Mouse (Mus musculus) left cerebral cortex, adult 11 months (tissue): ENCODE results near the gene Gm17334.
"Not testable (repeated sequence)": the region's sequence is repeated elsewhere in the genome, so short reads cannot be mapped to it uniquely, and the experiment has no call there.

ENCODE experiments used
- DNase-seq: peaks from one replicate; pipeline ENCODE4 v3.0.0; 2022; ENCODE audit warnings: low spot score

Gm17334 gene

GRCm38 (mm10) chr11:53770125-53770791, 2.7 kb downstream of the Gm17334 start:
- no peak for DNase-seq

DNA sequence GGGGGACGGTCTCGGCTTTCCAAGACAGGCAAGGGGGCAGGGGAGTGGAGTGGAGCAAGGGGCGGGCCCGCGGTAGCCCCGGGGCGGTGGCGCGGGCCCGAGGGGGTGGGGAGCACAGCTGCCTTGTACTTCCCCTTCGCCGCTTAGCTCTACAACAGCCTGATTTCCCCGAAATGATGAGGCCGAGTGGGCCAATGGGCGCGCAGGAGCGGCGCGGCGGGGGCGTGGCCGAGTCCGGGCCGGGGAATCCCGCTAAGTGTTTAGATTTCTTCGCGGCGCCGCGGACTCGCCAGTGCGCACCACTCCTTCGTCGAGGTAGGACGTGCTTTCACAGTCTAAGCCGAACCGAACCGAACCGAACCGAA, 3.2 kb downstream of the Gm17334 start, which contains the start of gene Irf1:
TSS of gene Irf1 (plus strand) at position 255 of the 365 bp plus-strand sequence.
- DNase-seq = peak; percentile 75

DNA sequence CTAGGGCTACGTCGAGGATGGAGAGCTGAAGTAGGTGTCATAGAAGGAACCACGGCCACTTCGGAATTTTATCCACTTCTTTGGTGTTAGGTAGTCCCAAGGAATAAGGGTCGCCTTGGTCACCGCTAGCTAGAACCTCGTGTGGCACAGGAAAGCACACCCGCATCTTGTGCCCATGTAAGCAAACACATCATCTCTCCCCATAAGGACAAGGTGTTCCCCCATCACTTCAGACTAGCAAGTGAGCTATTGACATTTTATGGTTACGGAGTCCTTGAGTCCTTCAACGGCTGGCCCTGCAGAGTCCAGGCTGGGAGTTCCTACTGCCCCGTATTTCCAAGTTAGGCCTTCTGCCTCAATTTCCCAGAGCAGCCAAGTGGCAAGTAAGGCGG, 3.8 kb downstream of the Gm17334 start:
- no peak for DNase-seq

DNA sequence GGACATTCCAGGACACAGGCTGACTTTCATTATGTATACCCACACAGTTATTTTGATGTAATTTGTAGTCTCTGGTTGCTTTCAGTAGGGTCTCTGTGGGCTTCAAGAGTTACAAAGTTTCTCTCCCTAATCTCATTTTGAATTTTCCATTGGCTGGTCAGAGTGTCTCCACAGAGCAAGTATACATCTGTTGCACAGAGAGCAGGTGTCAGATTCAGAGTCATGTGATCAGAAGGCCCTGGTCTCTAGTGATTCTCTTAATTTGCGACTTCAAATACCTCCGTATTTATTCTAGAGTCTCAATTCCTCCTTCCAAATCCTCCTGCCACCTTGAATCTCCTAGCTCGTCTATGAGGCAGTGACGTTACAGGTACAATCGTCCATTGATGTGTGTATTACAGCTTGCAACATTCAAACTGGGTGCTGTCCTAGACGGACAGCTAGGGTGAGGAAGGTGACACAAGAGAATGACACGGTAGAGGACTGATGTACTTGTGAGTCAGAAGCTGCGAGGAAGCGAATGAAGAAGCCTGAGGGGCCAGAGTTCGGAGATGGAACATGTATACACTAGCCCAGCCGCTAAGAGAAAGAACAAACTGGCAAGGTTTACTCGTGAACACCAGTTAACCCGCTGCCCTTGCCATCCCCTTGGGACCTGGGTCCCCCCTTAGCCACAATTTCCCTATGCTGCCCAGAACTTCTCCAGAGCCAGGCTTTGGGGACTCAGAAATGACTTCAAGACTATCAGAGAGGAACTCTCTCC, 4.4 kb downstream of the Gm17334 start:
- no peak for DNase-seq

DNA sequence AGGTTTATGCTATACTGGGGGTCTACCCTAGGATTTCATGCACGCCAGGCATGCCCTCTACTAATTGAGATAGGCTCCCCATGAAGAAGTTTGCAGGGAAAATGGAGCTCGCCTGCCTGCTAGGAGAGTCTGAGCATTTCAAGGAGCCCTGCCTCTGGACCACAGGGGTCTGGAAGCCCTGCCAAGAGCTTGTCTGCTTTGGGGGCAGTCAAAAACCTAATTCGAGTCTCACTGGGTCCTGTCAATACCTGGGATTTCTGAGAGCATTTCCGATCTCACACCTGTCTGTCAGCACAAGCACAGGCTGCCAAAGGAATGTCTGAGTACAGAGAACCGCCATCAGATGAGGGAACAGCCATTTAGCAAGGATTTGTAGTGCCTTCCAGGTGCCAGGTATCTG, 8.4 kb downstream of the Gm17334 start:
- DNase-seq = no peak

DNA sequence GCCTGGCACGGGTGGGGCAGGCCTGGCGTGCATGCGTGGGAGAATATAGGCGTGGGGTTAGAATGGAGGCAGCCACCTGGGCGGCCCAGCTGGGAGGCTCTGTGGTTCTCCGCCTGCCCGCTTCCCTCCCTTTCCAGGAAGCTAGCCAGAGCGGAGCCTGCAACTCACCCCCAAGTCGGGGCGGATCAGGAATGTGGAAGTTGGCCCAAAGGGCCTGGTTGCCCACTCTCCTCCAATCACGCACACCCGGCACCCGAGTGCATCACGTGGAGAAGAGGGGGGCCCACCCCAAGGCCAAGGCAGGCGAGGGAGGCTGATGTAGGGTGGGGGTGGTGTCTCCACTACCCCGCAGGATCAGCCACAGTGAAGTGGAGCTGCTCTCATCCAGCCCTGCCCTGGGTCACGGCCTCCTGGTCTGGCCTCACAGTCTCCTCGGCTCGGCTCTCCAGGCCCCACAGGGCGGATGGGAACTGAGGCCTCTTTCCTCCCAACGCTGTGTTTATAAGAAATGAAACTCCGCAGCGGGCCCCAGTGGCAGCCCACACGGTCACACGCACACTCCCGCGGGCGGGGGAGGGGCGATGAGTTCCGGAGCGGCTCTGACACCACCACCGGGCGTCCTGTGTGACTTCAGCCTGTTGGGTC, 9.4 kb downstream of the Gm17334 start:
- peak; percentile 75 for DNase-seq

DNA sequence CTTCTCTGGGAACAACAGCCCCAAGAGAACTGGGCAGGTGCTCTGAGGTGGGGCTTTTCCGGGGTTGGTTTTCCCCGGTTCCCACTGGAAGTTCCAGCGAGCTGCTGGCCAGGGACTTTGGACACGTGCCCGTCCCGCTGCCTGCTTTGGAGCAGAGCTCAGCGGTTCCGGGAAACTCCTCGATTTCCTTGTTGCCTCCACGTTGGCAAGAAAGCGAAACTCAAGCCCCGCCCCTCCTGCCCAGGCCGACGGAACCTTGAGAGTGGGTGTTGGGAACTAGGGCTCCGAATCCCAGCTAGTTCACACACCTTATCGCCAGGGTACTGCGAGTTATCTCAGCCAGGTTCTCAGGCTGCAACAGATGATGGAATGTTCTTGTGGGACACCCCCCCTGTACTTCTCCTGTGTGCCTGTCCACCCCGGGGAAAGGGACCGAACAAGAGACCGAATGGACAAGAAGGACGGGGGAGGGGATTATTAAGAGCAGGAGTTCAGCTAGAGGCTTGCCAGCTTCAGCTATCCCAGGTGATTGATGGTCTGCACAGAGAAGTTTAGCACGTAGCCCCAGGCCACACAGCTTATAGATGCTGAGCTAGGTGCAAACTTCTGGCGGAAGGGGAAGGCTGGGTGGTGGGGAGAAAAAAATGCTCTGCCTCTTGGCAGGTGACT, 10.0 kb downstream of the Gm17334 start:
- DNase-seq = no peak

GRCm38 (mm10) chr11:53762426-53762825, 10.6 kb downstream of the Gm17334 start:
- DNase-seq = no peak

DNA sequence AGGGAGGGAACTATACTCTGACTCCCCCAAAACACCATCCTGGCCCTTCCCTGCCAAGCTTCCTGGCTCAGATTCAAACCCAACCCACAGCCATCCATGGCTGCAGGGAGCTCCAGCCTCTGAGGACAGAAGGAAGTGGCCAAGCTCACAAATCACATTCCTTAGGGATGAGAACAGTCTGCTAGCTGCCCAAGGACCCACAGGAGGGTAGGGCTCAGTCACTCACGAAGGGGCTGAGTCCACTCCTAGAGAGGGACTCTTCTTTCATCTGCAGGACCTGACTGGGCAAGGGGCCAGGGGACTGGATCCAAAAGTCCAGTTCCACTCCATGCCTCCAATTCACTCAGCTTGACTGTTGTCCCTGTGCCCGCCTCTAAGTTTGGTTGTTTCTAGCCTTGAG, 11.2 kb downstream of the Gm17334 start:
- DNase-seq = no peak

DNA sequence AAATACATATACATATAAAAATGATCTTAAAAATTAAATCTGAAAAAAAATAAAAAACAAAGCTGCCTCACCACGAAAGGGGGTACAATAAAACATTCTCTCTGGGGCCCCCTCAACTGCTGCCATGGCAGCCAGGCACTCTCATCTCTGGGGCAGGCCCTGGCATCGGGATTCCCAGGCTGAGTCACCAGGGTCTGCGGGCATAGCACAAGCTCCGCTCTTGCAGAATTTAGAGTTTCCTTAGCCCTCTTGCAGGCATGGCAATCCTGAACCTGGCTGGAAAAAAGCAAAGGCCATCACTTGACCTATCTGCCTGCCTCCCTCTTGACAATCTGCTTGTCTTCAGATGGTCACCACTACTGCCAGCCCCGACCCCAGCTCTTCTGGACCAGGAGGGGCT, 11.7 kb downstream of the Gm17334 start:
- no peak for DNase-seq

DNA sequence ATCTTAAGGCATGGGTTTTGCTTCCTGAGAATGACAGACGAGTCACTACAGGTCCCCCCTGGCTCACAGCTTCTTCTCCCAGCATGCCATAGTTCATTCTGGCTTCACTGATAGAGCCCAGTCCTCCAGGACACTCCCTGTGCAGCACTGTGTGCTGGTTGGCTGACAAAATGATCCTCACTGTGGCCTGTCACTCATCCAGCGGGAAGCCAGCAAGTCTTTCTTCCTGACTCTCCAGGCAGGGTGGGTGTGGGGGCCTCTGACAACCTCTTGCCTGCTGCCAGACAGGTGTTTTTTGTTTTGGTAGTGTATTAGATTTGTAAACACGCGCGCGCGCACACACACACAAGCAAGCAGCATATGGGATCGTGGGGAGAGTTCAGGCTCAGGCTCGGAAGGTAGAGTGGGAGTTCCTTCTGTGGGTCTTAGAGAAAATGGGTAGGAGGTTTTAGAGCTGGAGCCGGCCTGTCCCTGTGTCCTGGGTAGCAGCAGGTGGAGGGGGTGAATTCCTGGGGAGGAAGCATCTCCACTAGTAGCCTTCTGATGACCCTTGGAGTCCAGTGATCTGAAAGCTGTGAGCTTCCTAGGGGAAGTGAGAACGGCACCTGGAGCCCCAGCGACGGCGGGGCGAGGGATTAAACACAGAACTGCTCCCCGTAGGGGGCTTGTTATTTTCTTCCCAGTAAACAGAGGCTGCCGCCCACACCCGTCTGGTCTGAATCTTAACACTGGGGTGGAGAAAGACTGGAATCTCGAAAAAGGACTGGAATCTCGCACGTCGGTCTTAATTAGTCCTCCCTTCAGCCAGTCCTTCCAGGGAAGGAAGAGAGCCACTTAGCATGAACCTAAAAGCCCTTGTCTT, 13.2 kb downstream of the Gm17334 start:
- DNase-seq = no peak

GRCm38 (mm10) chr11:53758791-53759351, 14.1 kb downstream of the Gm17334 start:
- no peak for DNase-seq

DNA sequence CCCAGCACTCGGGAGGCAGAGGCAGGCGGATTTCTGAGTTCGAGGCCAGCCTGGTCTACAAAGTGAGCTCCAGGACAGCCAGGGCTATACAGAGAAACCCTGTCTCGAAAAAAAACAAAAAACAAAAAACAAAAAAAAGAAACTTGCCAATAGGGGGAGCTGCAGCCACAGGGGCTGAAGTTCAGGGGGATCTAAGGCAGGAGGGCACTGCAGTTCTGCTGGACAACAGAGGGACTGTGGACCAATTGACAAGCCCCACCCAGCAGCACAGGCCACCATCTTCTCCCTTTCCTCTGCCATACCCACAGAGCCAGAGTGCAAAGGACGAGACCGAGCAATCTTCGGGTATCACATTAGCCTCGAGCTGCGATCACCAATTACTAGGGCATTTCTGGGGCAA, 15.0 kb downstream of the Gm17334 start:
- DNase-seq = not testable (repeated sequence)

GRCm38 (mm10) chr11:53757612-53758011, 15.4 kb downstream of the Gm17334 start:
- DNase-seq = no peak

GRCm38 (mm10) chr11:53755011-53755595, 17.9 kb downstream of the Gm17334 start:
- DNase-seq = no peak

DNA sequence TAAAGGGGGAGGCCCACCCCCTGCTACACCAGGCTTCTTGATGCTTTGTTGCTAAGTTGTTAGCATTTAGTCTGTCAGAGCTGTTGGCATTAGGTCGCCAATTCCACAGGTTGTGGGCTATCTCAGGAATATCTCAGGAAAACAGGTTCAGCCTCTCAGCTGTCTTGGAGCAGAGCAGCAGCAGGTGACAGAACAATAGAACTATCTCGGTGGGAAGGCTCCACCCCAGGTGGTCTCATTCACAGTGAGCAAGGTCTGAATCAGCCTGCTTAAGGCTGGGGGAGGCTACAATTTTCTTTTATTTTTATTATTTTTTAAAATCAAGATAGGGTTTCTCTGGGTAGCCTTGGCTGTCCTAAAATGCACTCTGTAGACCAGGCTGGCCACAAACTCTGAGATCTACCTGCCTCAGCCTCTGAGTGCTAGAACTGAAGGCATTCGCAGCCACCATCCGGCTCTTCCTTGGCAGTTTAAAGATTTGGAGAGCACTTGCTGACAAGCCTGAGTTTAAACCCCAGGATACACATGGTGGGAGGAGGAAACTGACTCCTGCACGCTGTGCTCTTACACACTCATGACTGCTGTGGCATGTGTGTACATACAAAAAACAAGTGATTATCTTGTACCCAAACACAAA, 23.2 kb downstream of the Gm17334 start:
- DNase-seq = no peak

GRCm38 (mm10) chr11:53749306-53749705, 23.7 kb downstream of the Gm17334 start:
- no peak for DNase-seq

DNA sequence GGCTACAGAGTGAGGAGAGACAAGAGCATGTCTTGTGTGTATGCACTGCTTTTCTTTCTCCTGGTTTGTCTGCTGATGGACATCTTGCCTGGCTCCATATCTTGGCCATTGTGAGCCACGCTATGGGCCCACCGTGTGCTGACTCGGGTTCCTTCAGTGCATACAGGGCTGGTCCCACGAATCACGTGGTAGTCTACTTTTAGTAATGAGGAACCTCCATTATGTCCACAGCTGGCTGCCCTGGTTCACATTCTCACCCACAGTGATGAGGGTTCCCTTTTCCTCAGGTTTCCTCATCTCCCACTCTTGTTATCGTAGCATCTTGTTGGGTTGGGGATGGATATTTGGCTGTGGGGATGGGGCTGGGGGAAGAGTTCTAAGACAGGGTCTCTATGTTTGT, 24.4 kb downstream of the Gm17334 start:
- no peak for DNase-seq

- DNase-seq = no peak
These were observed 25.0 kb downstream of the Gm17334 start for GRCm38 (mm10) chr11:53747985-53748384.

GRCm38 (mm10) chr11:53745260-53745659, 27.7 kb downstream of the Gm17334 start:
- DNase-seq = no peak
